Mouse (Mus musculus): ENCODE measurements around the gene Klc3.

GRCm38 (mm10) chr7:19399496-19400280 lies 4.2 kb downstream of the Klc3 start:
- no peak for TF ChIP-seq CTCF (conservative IDR thresholded peaks at IDR 0.05; ENCODE audit: low read length)
- no peak for TF ChIP-seq NANOG (IDR thresholded peaks at IDR 0.05; ENCODE audit: borderline replicate concordance, low read length)
- no peak for TF ChIP-seq POU5F1 (IDR thresholded peaks at IDR 0.05; ENCODE audit: borderline replicate concordance, low read length)
